Mouse (Mus musculus) brown adipose tissue, adult 24 weeks (tissue): ENCODE measurements around the gene Prpsap1. TPM values are rescaled to one million over a fixed set of nuclear protein-coding genes. Genes with fewer than 3 reads are reported as not detected.

Source experiments
- H3K27ac ChIP-seq: fragments of 200-500 bp; replicated peaks from 2 replicates; pipeline ENCODE4 v1.5.1; 2012; ENCODE audit warnings: low read depth, mild to moderate bottlenecking, low read length
- H3K4me1 ChIP-seq: fragments of 200-500 bp; 2 replicates; pipeline ENCODE4 v1.6.1; 2012; ENCODE audit warnings: low read length, mixed read lengths; ENCODE audit not compliant: control insufficient read depth, insufficient read depth, insufficient read length
- H3K4me3 ChIP-seq: fragments of 200-500 bp; 2 replicates; pipeline ENCODE4 v1.5.1; 2012; ENCODE audit warnings: low read depth, mild to moderate bottlenecking, low read length, moderate library complexity; ENCODE audit not compliant: insufficient read depth
- polyA plus RNA-seq: library from polyadenylated mRNA; stranded (reverse); fragments of >200 nt; gene quantifications from 2 replicates; pipeline ENCODE4 v1.2.4, GENCODE M21; 2012; ENCODE audit not compliant: missing spikeins, insufficient read depth, insufficient read length

The Prpsap1 gene
- polyA plus RNA-seq: 19.2 and 19.3 TPM in 2 replicates

GRCm38 (mm10) chr11:116493795-116494252 is at the start of gene Prpsap1:
Prpsap1 (minus strand) TSS chr11:116494202.
- Histone ChIP-seq H3K27ac (peak within 1 kb of the TSS; percentile 16; the same call in 1 of the 2 replicates), H3K4me1 (peaks cover 3% of the 10 kb centered on the region; the same call in 1 of the 2 replicates), H3K4me3 (no peak within 1 kb of the TSS)

- no peak overlapping the region for H3K27ac ChIP-seq
- H3K4me1 ChIP-seq: no peaks in the 10 kb centered on the region
- no peak overlapping the region for H3K4me3 ChIP-seq
Observed at GRCm38 (mm10) chr11:116543110-116543509, 49.1 kb upstream of the Prpsap1 start.

- H3K27ac ChIP-seq: no peak overlapping the region
- H3K4me1 ChIP-seq: no peaks in the 10 kb centered on the region
- H3K4me3 ChIP-seq: no peak overlapping the region
Observed at GRCm38 (mm10) chr11:116541183-116541582, 47.2 kb upstream of the Prpsap1 start.

GRCm38 (mm10) chr11:116538142-116538735 is 44.2 kb upstream of the Prpsap1 start:
- Histone ChIP-seq H3K27ac (no peak overlapping the region), H3K4me1 (no peaks in the 10 kb centered on the region), H3K4me3 (no peak overlapping the region)

GRCm38 (mm10) chr11:116537388-116537787 is 43.4 kb upstream of the Prpsap1 start:
- no peak overlapping the region for H3K27ac ChIP-seq
- H3K4me1 ChIP-seq: 0 out of 2 replicates have a peak, but pooled peaks cover under 1% of the 10 kb centered on the region
- H3K4me3 ChIP-seq: no peak overlapping the region

- no peak overlapping the region for H3K27ac ChIP-seq
- no peak overlapping the region for H3K4me3 ChIP-seq
- 0 out of 2 replicates have a peak, but pooled peaks cover 3% of the 10 kb centered on the region for H3K4me1 ChIP-seq
Observed at GRCm38 (mm10) chr11:116536685-116537084, 42.7 kb upstream of the Prpsap1 start.

- H3K27ac ChIP-seq: no peak overlapping the region
- H3K4me1 ChIP-seq: 0 out of 2 replicates have a peak, but pooled peaks cover 3% of the 10 kb centered on the region
- H3K4me3 ChIP-seq: peak overlapping the region; percentile 64
Observed at GRCm38 (mm10) chr11:116534154-116534865, 40.3 kb upstream of the Prpsap1 start.

- Histone ChIP-seq H3K4me3 (peak overlapping the region; percentile 64), H3K27ac (no peak overlapping the region), H3K4me1 (0 out of 2 replicates have a peak, but pooled peaks cover 3% of the 10 kb centered on the region)
Observed at GRCm38 (mm10) chr11:116533341-116534153, 39.5 kb upstream of the Prpsap1 start.

GRCm38 (mm10) chr11:116532810-116533338 is 38.9 kb upstream of the Prpsap1 start:
- Histone ChIP-seq H3K4me1 (0 out of 2 replicates have a peak, but pooled peaks cover 3% of the 10 kb centered on the region), H3K4me3 (peak overlapping the region; percentile 64), H3K27ac (no peak overlapping the region)

- Histone ChIP-seq H3K4me3 (peak overlapping the region; percentile 64), H3K27ac (no peak overlapping the region), H3K4me1 (0 out of 2 replicates have a peak, but pooled peaks cover 3% of the 10 kb centered on the region)
Observed at GRCm38 (mm10) chr11:116532262-116532809, 38.3 kb upstream of the Prpsap1 start.

- Histone ChIP-seq H3K4me1 (0 out of 2 replicates have a peak, but pooled peaks cover 3% of the 10 kb centered on the region), H3K27ac (no peak overlapping the region), H3K4me3 (peak overlapping the region; percentile 64)
Observed at GRCm38 (mm10) chr11:116531371-116532191, 37.6 kb upstream of the Prpsap1 start.

- Histone ChIP-seq H3K4me3 (peak within 1 kb of the TSS; percentile 64), H3K27ac (no peak within 1 kb of the TSS), H3K4me1 (0 out of 2 replicates have a peak, but pooled peaks cover 3% of the 10 kb centered on the region)
Observed at GRCm38 (mm10) chr11:116530187-116531147, 36.5 kb upstream of the Prpsap1 start, which contains the start of gene Sphk1. Sphk1 (plus strand) TSS chr11:116530925.
